Mouse (Mus musculus) embryonic facial prominence, embryonic 13.5 days (tissue): Measurements from ENCODE around the gene Hps6. TPM values are rescaled to one million over a fixed set of nuclear protein-coding genes. Genes with fewer than 3 reads are reported as not detected.
"Not testable (repeated sequence)": the region's sequence is repeated elsewhere in the genome, so short reads cannot be mapped to it uniquely, and the experiment has no call there.

ENCODE experiments used
- ATAC-seq: fragments of 200-750 bp; cut with Nextera tagmentation; 2 replicates; pipeline ENCODE4 v1.8.0; 2017; ENCODE audit warnings: low read depth; ENCODE audit not compliant: insufficient number of reproducible peaks, insufficient read depth, low FRiP score, low TSS enrichment
- H3K27ac ChIP-seq: fragments of 300-500 bp; sonication (generic); 2 replicates; pipeline ENCODE4 v1.5.1; 2015; ENCODE audit warnings: moderate library complexity, mild to moderate bottlenecking, inconsistent platforms
- H3K27me3 ChIP-seq: fragments of 300-500 bp; sonication (generic); 2 replicates; pipeline ENCODE4 v1.6.1; 2015; ENCODE audit warnings: mild to moderate bottlenecking, inconsistent platforms
- H3K36me3 ChIP-seq: fragments of 300-500 bp; sonication (generic); 2 replicates; pipeline ENCODE4 v1.6.1; 2015; ENCODE audit warnings: mild to moderate bottlenecking, inconsistent platforms
- H3K4me1 ChIP-seq: fragments of 300-500 bp; sonication (generic); 2 replicates; pipeline ENCODE4 v1.6.1; 2015; ENCODE audit warnings: inconsistent platforms
- H3K4me2 ChIP-seq: fragments of 300-500 bp; sonication (generic); 2 replicates; pipeline ENCODE4 v1.6.1; 2015; ENCODE audit warnings: moderate library complexity, mild to moderate bottlenecking, inconsistent platforms
- H3K4me3 ChIP-seq: fragments of 300-500 bp; sonication (generic); 2 replicates; pipeline ENCODE4 v1.5.1; 2015; ENCODE audit warnings: mild to moderate bottlenecking, inconsistent platforms
- H3K9ac ChIP-seq: fragments of 300-500 bp; sonication (generic); 2 replicates; pipeline ENCODE4 v1.6.1; 2015; ENCODE audit warnings: mild to moderate bottlenecking, inconsistent platforms
- H3K9me3 ChIP-seq: fragments of 300-500 bp; sonication (generic); 2 replicates; pipeline ENCODE4 v1.6.1; 2016; ENCODE audit warnings: inconsistent platforms
- WGBS: fragments of 180-500 bp; shearing (Covaris S2); methylation state at CpG from one replicate; pipeline ENCODE4 v1.1.7; 2015; ENCODE audit warnings: mixed read lengths; 5-methylcytosine and 5-hydroxymethylcytosine counted together
- polyA plus RNA-seq: library from polyadenylated mRNA; unstranded; fragments of >200 nt; fragmentation: Nextera tagmentation; extraction: Ambion mirVana; gene quantifications from 2 replicates; pipeline ENCODE4 v1.2.1, GENCODE M21; 2015

Gene Hps6
- 7.3 and 7.4 TPM in 2 replicates for polyA plus RNA-seq

- 0 out of 2 replicates have a peak, but pooled peaks have one; percentile 12 for ATAC-seq
- Histone ChIP-seq H3K4me3 (peak within 1 kb of the TSS; percentile 58), H3K27ac (no peak within 1 kb of the TSS), H3K9ac (peak within 1 kb of the TSS; percentile 77), H3K9me3 (no peaks in the 10 kb centered on the region), H3K4me1 (peaks cover 14% of the 10 kb centered on the region), H3K27me3 (peaks cover 5% of the 10 kb centered on the region), H3K36me3 (peaks cover 23% of the 10 kb centered on the region), H3K4me2 (peak within 1 kb of the TSS; percentile 86)
- 2% methylated on average over 70 of the region's 70 CpGs for WGBS
Observed at GRCm38 (mm10) chr19:46003371-46004226, at the start of gene Hps6. Hps6 (plus strand) TSS chr19:46003508.

DNA sequence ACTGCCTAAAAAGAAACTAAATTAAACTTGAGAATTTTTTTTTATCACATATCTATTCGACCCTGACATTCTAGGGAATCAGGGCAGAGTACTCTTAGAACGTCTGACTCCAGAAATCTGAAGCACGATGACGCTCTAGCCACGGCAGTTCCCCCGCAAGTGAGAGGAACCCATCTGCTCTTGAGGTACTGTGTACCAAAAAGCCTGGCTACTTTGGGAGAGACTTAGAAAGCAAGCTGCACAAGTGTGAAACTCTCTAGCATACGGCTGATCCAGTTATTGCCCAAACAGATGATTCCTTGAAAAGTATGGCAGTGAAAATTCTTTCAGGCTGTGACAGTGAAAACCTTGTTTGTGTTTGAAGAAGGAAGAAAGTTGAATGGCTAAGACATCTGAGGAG lies 46.6 kb upstream of the Hps6 start:
- no peak overlapping the region for H3K9ac ChIP-seq
- H3K9me3 ChIP-seq, result no peaks in the 10 kb centered on the region
- 90% methylated on average over 7 of the region's 7 CpGs for WGBS
- no peak overlapping the region for H3K4me3 ChIP-seq
- ATAC-seq, result no peak
- no peak overlapping the region for H3K4me2 ChIP-seq
- H3K27me3 ChIP-seq, result no peaks in the 10 kb centered on the region
- no peaks in the 10 kb centered on the region; the same call in 1 of the 2 replicates for H3K4me1 ChIP-seq
- H3K36me3 ChIP-seq, result peaks cover 33% of the 10 kb centered on the region
- no peak overlapping the region for H3K27ac ChIP-seq

GRCm38 (mm10) chr19:45960770-45961169 lies 42.5 kb upstream of the Hps6 start:
- no peaks in the 10 kb centered on the region; the same call in 1 of the 2 replicates for H3K4me1 ChIP-seq
- 47% methylated on average over 5 of the region's 5 CpGs for WGBS
- no peak overlapping the region for H3K4me2 ChIP-seq
- H3K9me3 ChIP-seq, result no peaks in the 10 kb centered on the region
- no peak overlapping the region for H3K4me3 ChIP-seq
- no peak for ATAC-seq
- H3K9ac ChIP-seq, result no peak overlapping the region
- H3K36me3 ChIP-seq, result peaks cover 43% of the 10 kb centered on the region
- H3K27ac ChIP-seq, result no peak overlapping the region
- H3K27me3 ChIP-seq, result no peaks in the 10 kb centered on the region

DNA sequence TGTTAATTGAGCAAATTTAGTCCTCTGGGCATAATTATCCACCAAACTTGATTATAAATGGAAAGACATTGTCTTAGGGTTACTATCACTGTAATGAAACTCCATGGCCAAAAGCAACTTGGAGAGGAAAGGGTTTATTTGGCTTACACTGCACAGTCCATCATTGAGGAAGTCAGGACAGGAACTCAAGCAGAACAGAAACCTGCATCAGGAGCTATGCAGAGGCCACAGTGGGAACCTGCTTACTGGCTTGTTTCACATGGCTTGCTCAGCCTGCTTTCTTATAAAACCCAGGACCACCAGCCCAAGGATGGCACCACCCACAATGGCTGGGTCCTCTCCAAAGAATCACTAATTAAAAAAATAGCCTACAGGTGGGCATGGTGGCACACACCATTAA lies 18.9 kb upstream of the Hps6 start:
- Histone ChIP-seq H3K27me3 (no peaks in the 10 kb centered on the region), H3K27ac (no peak overlapping the region), H3K9me3 (no peaks in the 10 kb centered on the region), H3K36me3 (peaks cover 19% of the 10 kb centered on the region), H3K4me1 (no peaks in the 10 kb centered on the region), H3K4me2 (no peak overlapping the region), H3K4me3 (no peak overlapping the region), H3K9ac (no peak overlapping the region)
- ATAC-seq, result no peak

DNA sequence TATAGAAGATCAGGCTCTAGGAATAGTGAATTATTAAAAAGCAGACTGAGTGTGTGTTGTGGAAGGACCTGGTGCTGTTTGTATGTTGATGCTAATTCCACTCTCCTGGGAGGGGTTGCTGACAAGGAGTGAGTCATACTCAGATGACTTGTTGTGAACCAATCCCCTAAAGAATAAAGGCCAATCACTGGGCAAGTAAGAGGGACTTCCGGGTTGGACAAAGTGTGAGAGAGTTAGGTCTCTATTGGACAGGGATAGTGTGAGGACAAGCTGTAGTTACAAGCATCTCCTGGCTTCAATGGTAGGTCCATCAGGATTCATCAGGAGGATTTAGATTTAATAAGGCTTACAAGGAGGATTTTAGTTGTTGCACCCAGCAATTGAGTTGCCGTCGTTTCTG lies 15.1 kb upstream of the Hps6 start:
- H3K4me1 ChIP-seq, result no peaks in the 10 kb centered on the region
- 90% methylated on average over 3 of the region's 3 CpGs for whole genome bisulfite sequencing
- H3K27me3 ChIP-seq, result no peaks in the 10 kb centered on the region
- no peak for ATAC-seq
- H3K4me2 ChIP-seq, result no peak overlapping the region
- H3K27ac ChIP-seq, result no peak overlapping the region
- H3K36me3 ChIP-seq, result peaks cover 14% of the 10 kb centered on the region
- H3K9me3 ChIP-seq, result no peaks in the 10 kb centered on the region
- H3K9ac ChIP-seq, result no peak overlapping the region
- H3K4me3 ChIP-seq, result no peak overlapping the region

DNA sequence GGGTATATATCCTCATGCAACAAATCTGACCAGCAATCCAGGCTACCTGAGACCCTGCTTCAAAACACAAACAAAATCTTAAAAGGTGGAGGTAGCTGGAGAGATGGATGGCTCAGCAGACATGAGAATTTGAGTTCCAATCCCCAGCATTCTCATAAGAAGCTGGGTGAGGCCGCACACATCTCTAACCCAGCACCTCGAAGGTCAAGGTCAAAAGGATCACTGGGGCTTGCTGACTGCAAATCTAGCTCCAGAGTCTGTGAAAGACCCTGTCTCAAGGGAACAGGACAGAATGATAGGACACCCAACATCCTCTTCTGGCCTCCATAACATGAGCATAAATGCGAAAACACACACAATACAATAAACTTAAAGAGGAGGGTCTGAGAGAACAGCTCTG lies 12.1 kb upstream of the Hps6 start:
- H3K9me3 ChIP-seq, result peaks cover 3% of the 10 kb centered on the region; the same call in 1 of the 2 replicates
- peaks cover 28% of the 10 kb centered on the region for H3K36me3 ChIP-seq
- H3K4me3 ChIP-seq, result no peak overlapping the region
- no peaks in the 10 kb centered on the region for H3K27me3 ChIP-seq
- no peak overlapping the region for H3K27ac ChIP-seq
- no peak overlapping the region for H3K4me2 ChIP-seq
- H3K9ac ChIP-seq, result no peak overlapping the region
- no peaks in the 10 kb centered on the region for H3K4me1 ChIP-seq
- 89% methylated on average over 3 of the region's 3 CpGs for WGBS
- ATAC-seq, result no peak

- H3K36me3 ChIP-seq, result peaks cover 17% of the 10 kb centered on the region
- not testable (repeated sequence) for H3K9me3 ChIP-seq, H3K4me1 ChIP-seq, H3K4me3 ChIP-seq, H3K9ac ChIP-seq, ATAC-seq, H3K4me2 ChIP-seq, H3K27ac ChIP-seq, H3K27me3 ChIP-seq
- WGBS, result 80% methylated on average over 6 of the region's 6 CpGs
Observed at GRCm38 (mm10) chr19:45993441-45993840, 9.9 kb upstream of the Hps6 start.

GRCm38 (mm10) chr19:45993981-45994737 lies 9.1 kb upstream of the Hps6 start:
- Histone ChIP-seq H3K4me2 (no peak overlapping the region), H3K36me3 (peaks cover 15% of the 10 kb centered on the region), H3K27ac (no peak overlapping the region), H3K4me3 (no peak overlapping the region), H3K27me3 (no peaks in the 10 kb centered on the region), H3K9ac (no peak overlapping the region), H3K4me1 (peaks cover 14% of the 10 kb centered on the region), H3K9me3 (peaks cover 3% of the 10 kb centered on the region; the same call in 1 of the 2 replicates)
- WGBS, result 93% methylated on average over 13 of the region's 13 CpGs
- no peak for ATAC-seq

- peak overlapping the region; percentile 92 for H3K9ac ChIP-seq
- H3K4me2 ChIP-seq, result peak overlapping the region; percentile 66
- peaks cover 14% of the 10 kb centered on the region for H3K4me1 ChIP-seq
- peak overlapping the region; percentile 95; the same call in 1 of the 2 replicates for H3K27ac ChIP-seq
- peaks cover 15% of the 10 kb centered on the region for H3K36me3 ChIP-seq
- peak overlapping the region; percentile 89 for H3K4me3 ChIP-seq
- peaks cover 3% of the 10 kb centered on the region; the same call in 1 of the 2 replicates for H3K9me3 ChIP-seq
- ATAC-seq, result no peak
- H3K27me3 ChIP-seq, result no peaks in the 10 kb centered on the region
- WGBS, result 55% methylated on average over 5 of the region's 5 CpGs
Observed at GRCm38 (mm10) chr19:45997365-45997764, 5.9 kb upstream of the Hps6 start.

- H3K4me3 ChIP-seq, result peak within 1 kb of the TSS; percentile 89
- WGBS, result 1% methylated on average over 68 of the region's 76 CpGs
- H3K27me3 ChIP-seq, result no peaks in the 10 kb centered on the region
- H3K4me1 ChIP-seq, result peaks cover 14% of the 10 kb centered on the region
- peak within 1 kb of the TSS; percentile 95 for H3K27ac ChIP-seq
- peak within 1 kb of the TSS; percentile 66 for H3K4me2 ChIP-seq
- peak; percentile 92 for ATAC-seq
- H3K9me3 ChIP-seq, result peaks cover 3% of the 10 kb centered on the region; the same call in 1 of the 2 replicates
- peaks cover 15% of the 10 kb centered on the region for H3K36me3 ChIP-seq
- H3K9ac ChIP-seq, result peak within 1 kb of the TSS; percentile 92
Observed at GRCm38 (mm10) chr19:45997785-45998693, 5.3 kb upstream of the Hps6 start, which contains the start of gene Armh3. Armh3 (minus strand) TSS chr19:45998488.
